Mouse (Mus musculus) myocyte (in vitro differentiated cells): ENCODE measurements around the gene Nsa2. TPM values are rescaled to one million over a fixed set of nuclear protein-coding genes. Genes with fewer than 3 reads are reported as not detected.

Source experiments
- H3K27me3 ChIP-seq: one replicate; pipeline ENCODE4 v1.6.1; 2011; ENCODE audit not compliant: control insufficient read depth, insufficient read depth, insufficient read length
- H3K36me3 ChIP-seq: one replicate; pipeline ENCODE4 v1.6.1; 2011; ENCODE audit not compliant: control insufficient read depth, insufficient read depth
- H3K4me2 ChIP-seq: one replicate; pipeline ENCODE4 v1.6.1; 2011; ENCODE audit warnings: low read depth, control low read depth
- H3K4me3 ChIP-seq: one replicate; pipeline ENCODE4 v1.5.1; 2011; ENCODE audit warnings: mild to moderate bottlenecking, control low read depth, moderate library complexity
- H3K79me2 ChIP-seq: one replicate; pipeline ENCODE4 v1.6.1; 2011; ENCODE audit not compliant: control insufficient read depth, insufficient read depth
- H3ac ChIP-seq: one replicate; pipeline ENCODE4 v1.6.1; 2011; ENCODE audit not compliant: control insufficient read depth, insufficient read length
- CEBPB ChIP-seq: IDR thresholded peaks from 2 replicates; pipeline ENCODE4 v1.6.1; 2011; ENCODE audit warnings: mild to moderate bottlenecking, moderate library complexity; ENCODE audit not compliant: poor library complexity, insufficient read depth, severe bottlenecking
- E2F4 ChIP-seq: IDR thresholded peaks from one replicate; pipeline ENCODE4 v1.6.1; 2011; ENCODE audit warnings: mild to moderate bottlenecking, control low read depth, moderate library complexity; ENCODE audit not compliant: insufficient read depth
- MAX ChIP-seq: IDR thresholded peaks from one replicate; pipeline ENCODE4 v1.6.1; 2011; ENCODE audit warnings: low read depth, mild to moderate bottlenecking, control low read depth
- MYOD1 ChIP-seq, 3 experiments: IDR thresholded peaks; one replicate each; pipeline ENCODE4 v1.6.1; 2011; ENCODE audit warnings: control low read depth in 2 of 3, low read depth in 2 of 3, mild to moderate bottlenecking in 2 of 3, moderate library complexity in 1 of 3; ENCODE audit not compliant: insufficient read length in 2 of 3, control insufficient read depth in 1 of 3
- MYOG ChIP-seq, 3 experiments: IDR thresholded peaks; one replicate each; pipeline ENCODE4 v1.6.1; 2011; ENCODE audit warnings: control low read depth in 2 of 3, low read depth in 2 of 3, mild to moderate bottlenecking in 2 of 3; ENCODE audit not compliant: insufficient read length in 2 of 3, control insufficient read depth in 1 of 3, insufficient read depth in 1 of 3
- POLR2A ChIP-seq: IDR thresholded peaks from one replicate; pipeline ENCODE4 v1.6.1; 2011; ENCODE audit warnings: low read depth, mild to moderate bottlenecking, control low read depth, moderate library complexity; ENCODE audit not compliant: insufficient read length
- POLR2AphosphoS2 ChIP-seq: IDR thresholded peaks from one replicate; pipeline ENCODE4 v1.6.1; 2011; ENCODE audit warnings: low read depth, control low read depth; ENCODE audit not compliant: insufficient read length
- REST ChIP-seq: IDR thresholded peaks from one replicate; pipeline ENCODE4 v1.6.1; 2011; ENCODE audit warnings: mild to moderate bottlenecking, control low read depth, moderate library complexity; ENCODE audit not compliant: insufficient read depth, insufficient read length
- SRF ChIP-seq: IDR thresholded peaks from one replicate; pipeline ENCODE4 v1.6.1; 2011; ENCODE audit warnings: low read depth; ENCODE audit not compliant: control insufficient read depth, insufficient read length
- TCF12 ChIP-seq: IDR thresholded peaks from one replicate; pipeline ENCODE4 v1.6.1; 2011; ENCODE audit warnings: mild to moderate bottlenecking, control low read depth; ENCODE audit not compliant: poor library complexity, insufficient read depth, severe bottlenecking
- TCF3 ChIP-seq: IDR thresholded peaks from one replicate; pipeline ENCODE4 v1.6.1; 2011; ENCODE audit warnings: low read depth, control low read depth; ENCODE audit not compliant: insufficient read length
- USF1 ChIP-seq: IDR thresholded peaks from one replicate; pipeline ENCODE4 v1.6.1; 2011; ENCODE audit warnings: low read depth, mild to moderate bottlenecking, control low read depth, moderate library complexity
- polyA plus RNA-seq: library from polyadenylated mRNA; unstranded; fragments of >200 nt; fragmentation: generic; extraction: Trizol; gene quantifications from one replicate; pipeline ENCODE4 v1.2.1, GENCODE M21; 2012; ENCODE audit warnings: missing spikeins

The Nsa2 gene
- polyA plus RNA-seq, 1 experiment = 114 TPM

DNA sequence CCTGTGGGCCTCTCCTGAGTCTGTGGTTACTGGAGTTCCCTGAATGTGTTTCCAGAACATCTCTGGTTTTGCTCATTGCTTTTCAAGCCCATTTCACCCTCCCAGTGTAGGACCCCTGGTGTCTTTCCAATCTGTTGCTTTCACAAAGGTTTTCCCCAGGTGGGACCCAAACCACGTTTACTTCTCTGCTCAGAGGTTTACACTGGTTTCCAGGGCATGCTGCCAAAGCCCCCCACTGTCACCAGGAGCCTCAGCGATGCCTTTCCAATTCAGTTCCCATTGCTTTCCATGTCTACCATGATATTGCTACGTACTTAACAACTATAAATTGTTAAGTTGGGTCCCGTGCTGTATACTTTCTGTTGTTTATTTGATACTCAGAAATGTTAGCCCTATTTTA is 45.1 kb upstream of the Nsa2 start:
- H3K36me3 ChIP-seq = peaks cover 18% of the 10 kb centered on the region
- TF ChIP-seq TCF3 (no peak), SRF (no peak), TCF12 (no peak), POLR2AphosphoS2 (no peak), MYOG (IDR thresholded peaks at IDR 0.05; ENCODE audit: control insufficient read depth in 1 of 3, insufficient read depth in 1 of 3, insufficient read length in 2 of 3, low read depth in 2 of 3) (no peak), REST (no peak), POLR2A (no peak), CEBPB (no peak), MAX (no peak)

DNA sequence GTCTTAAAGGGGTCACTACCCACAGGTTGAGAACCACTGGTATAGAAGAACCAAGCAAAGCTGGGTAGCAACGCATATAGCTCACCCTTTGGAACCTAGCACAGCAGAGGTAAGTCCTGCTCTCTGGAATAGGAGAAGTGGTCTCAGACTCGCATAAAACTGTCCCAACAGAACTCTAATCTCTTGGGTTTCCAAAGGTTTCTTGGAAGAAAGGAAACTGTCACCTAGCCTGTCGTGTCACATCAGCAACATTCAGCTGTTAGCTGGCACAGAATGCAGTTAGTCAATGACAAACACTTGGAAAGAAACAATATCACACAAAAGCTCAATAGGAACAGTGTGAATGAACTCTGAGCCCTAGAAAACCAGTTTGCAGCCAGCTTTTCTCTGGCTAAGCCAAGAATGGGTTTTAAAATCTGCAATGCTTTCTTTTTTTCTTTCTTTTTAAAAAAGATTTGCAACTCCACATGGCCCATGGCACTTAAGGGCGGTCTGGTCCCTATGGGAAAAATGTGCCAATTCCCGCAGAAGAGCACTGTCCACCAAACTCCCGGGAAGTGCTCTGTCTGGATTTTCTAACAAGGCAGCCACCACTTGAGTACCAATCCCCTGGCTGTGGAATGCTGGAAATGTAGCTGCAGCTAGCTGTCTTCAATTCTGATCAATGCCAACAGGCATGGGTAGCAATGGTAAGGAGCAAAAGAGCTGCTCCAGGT is 42.5 kb upstream of the Nsa2 start:
- TF ChIP-seq REST (no peak), USF1 (no peak)
- no peaks in the 10 kb centered on the region for H3K79me2 ChIP-seq
- no peak overlapping the region for H3K4me3 ChIP-seq
- H3ac ChIP-seq = no peak overlapping the region
- H3K36me3 ChIP-seq = peaks cover 26% of the 10 kb centered on the region
- no peaks in the 10 kb centered on the region for H3K27me3 ChIP-seq
- H3K4me2 ChIP-seq = no peak overlapping the region

More for the DNA sequence above, 45.1 kb upstream of the Nsa2 start:
- Histone ChIP-seq H3K79me2 (no peaks in the 10 kb centered on the region), H3K4me3 (no peak overlapping the region), H3K4me2 (no peak overlapping the region), H3ac (no peak overlapping the region), H3K27me3 (no peaks in the 10 kb centered on the region)

DNA sequence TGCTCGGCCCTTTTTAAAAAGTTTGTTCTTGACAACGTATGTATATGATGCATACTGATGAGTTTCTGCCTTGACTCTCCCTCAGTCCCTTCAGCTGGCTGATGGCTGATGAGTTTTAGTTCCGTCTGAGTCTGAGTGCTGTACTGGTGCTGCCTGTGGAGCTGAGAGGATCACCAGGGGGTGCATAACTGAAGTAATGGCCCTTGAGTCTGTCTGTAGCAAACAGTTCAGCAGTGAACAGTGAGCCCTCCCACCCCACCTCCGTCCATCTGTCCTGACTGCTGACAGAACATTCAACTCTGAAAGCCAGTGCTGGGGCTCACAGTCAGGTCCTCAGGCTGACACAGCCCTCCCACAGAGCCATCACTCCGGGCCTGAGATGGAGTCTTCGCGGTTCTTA is 41.2 kb upstream of the Nsa2 start:
- Histone ChIP-seq H3K4me2 (no peak overlapping the region), H3K4me3 (no peak overlapping the region), H3K27me3 (no peaks in the 10 kb centered on the region), H3K36me3 (peaks cover 38% of the 10 kb centered on the region), H3K79me2 (no peaks in the 10 kb centered on the region), H3ac (no peak overlapping the region)
- TF ChIP-seq TCF12 (no peak), SRF (no peak), E2F4 (no peak), REST (no peak), POLR2AphosphoS2 (no peak), USF1 (no peak), MAX (no peak), MYOG (IDR thresholded peaks at IDR 0.05; ENCODE audit: control insufficient read depth in 1 of 3, insufficient read depth in 1 of 3, insufficient read length in 2 of 3, low read depth in 2 of 3) (no peak)

DNA sequence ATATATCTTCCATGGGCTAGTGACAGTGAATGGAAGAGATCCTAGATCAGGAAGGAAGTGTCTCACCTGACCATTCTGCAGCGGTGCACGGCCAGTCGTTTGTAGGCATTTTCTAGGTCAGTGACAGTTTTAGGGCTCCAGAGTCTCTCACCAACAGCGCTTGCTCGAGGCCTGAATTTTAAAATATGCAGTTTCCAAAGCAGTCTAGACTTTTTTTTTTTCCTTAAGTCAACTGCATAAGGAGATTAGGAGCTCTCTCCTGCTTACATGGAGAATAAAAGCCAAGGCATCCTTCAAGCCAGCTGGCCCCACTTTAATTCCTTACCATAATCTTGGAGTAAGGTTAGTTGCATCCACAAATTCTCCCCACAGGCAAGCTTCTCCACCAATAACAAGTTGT is 39.0 kb upstream of the Nsa2 start:
- Histone ChIP-seq H3K36me3 (peaks cover 55% of the 10 kb centered on the region), H3K4me3 (no peak overlapping the region), H3K27me3 (no peaks in the 10 kb centered on the region), H3K79me2 (no peaks in the 10 kb centered on the region), H3K4me2 (no peak overlapping the region), H3ac (no peak overlapping the region)
- no peak for TF ChIP-seq MYOD1 (IDR thresholded peaks at IDR 0.05; ENCODE audit: control insufficient read depth in 1 of 3, insufficient read length in 2 of 3, low read depth in 2 of 3)
- no peak for TF ChIP-seq TCF12
- no peak for TF ChIP-seq USF1
- TF ChIP-seq REST = no peak

DNA sequence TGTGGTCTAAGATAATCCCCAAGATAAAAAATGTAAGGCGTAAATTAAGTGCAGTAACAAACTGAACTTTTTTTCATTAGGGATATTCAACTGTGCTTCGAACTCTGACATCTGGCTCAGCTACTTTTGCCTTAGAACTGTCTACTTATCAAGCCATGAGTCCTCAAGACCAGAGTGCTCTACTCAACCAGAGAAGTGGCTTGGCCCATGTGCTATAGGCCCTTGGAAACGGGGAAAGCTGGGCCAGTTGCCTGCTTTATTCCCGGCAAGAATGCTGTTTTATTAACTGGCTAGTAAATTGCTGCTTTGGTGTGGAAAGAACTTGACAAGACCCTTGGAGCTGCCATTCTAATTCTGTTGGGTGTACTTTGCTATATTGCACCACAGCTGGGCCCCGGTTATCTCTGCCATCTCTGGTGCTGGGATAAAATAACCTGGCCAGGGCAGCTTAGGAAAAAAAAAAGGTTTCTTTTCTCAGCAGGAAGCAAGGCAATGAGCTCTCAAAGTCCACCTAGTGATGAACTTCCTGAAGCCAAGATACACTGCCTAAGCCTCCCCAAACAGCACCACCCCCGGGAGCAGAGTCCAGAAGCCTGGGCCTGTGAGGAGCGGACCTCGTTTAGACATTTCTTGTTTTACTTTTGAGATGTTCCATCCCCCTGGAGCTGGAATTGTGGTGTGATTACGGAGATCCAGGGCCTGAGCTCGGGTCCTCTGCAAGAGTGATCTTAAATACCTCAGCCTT is 38.0 kb upstream of the Nsa2 start:
- Histone ChIP-seq H3K27me3 (no peaks in the 10 kb centered on the region), H3K36me3 (peaks cover 54% of the 10 kb centered on the region), H3ac (no peak overlapping the region), H3K79me2 (no peaks in the 10 kb centered on the region), H3K4me2 (no peak overlapping the region), H3K4me3 (no peak overlapping the region)
- TF ChIP-seq TCF3 (no peak), CEBPB (no peak), USF1 (no peak), TCF12 (no peak), POLR2A (no peak), REST (no peak), POLR2AphosphoS2 (no peak), E2F4 (no peak), MYOG (IDR thresholded peaks at IDR 0.05; ENCODE audit: control insufficient read depth in 1 of 3, insufficient read depth in 1 of 3, insufficient read length in 2 of 3, low read depth in 2 of 3) (no peak), MYOD1 (IDR thresholded peaks at IDR 0.05; ENCODE audit: control insufficient read depth in 1 of 3, insufficient read length in 2 of 3, low read depth in 2 of 3) (no peak), MAX (no peak)
